Mouse (Mus musculus): Measurements from ENCODE around the gene 1600012H06Rik. TPM values are rescaled to one million over a fixed set of nuclear protein-coding genes. Genes with fewer than 3 reads are reported as not detected.

The 1600012H06Rik gene
- polyA plus RNA-seq, 1 experiment, result 20.6 TPM

DNA sequence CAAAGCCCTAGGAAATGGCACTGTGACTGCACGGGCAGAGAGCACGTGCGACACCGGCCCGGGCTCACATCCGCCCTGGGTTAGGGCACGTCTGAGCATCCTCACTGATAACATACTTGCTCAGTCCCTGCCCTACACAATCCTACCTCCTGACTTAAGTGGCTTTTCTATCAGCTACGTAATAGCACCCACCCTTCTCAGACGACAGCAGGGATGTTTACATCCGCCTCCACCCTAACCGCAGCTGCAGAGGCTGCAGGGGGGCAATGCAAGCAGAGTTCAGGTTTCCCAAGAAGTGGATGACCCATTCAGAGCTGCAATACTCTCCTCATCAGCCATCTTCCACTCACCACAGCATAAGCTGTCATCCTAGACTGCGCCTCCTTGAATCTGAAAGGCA lies 35.8 kb upstream of the 1600012H06Rik start:
- Histone ChIP-seq H3K36me3 (ENCODE audit: control insufficient read depth, insufficient read depth, low read length) (no peaks in the 10 kb centered on the region), H3K4me1 (ENCODE audit: control insufficient read depth, insufficient read depth, low read length) (no peaks in the 10 kb centered on the region), H3K27me3 (replicated peaks; ENCODE audit: control insufficient read depth, insufficient read depth, low read length) (no peaks in the 10 kb centered on the region), H3K4me3 (ENCODE audit: insufficient read depth, low read depth, low read length) (no peak overlapping the region), H3K27ac (ENCODE audit: insufficient read depth, low read depth, low read length) (no peak overlapping the region)
- no peak for TF ChIP-seq CTCF (conservative IDR thresholded peaks at IDR 0.05; ENCODE audit: insufficient read depth, insufficient read length, low read depth, low read length)
- TF ChIP-seq POLR2A (IDR thresholded peaks at IDR 0.05; ENCODE audit: low read depth, low read length), result no peak
- WGBS, result 81% methylated on average over 12 of the region's 12 CpGs
- DNase-seq, result no peak

DNA sequence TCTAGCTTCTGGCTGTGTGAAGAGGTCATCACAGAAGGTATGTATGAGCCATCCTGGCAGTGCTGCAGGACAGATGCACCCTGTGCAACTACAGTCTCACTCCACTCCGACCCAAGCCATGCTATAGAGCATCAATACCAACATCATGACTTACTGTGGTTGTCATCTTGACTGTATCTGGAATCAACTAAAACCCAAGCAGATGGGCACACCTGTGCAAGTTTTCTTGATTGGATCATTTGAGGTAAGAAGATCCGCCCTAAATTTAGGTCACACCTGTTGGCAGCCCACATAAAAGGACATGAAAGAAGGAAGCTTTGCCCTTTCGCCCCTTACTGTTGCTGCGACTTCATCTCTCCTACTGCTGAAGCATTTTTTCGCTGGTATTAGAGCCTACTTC lies 33.7 kb upstream of the 1600012H06Rik start:
- H3K4me3 ChIP-seq (ENCODE audit: insufficient read depth, low read depth, low read length), result no peak overlapping the region
- H3K4me1 ChIP-seq (ENCODE audit: control insufficient read depth, insufficient read depth, low read length), result no peaks in the 10 kb centered on the region
- H3K27ac ChIP-seq (ENCODE audit: insufficient read depth, low read depth, low read length), result no peak overlapping the region
- DNase-seq, result no peak
- TF ChIP-seq POLR2A (IDR thresholded peaks at IDR 0.05; ENCODE audit: low read depth, low read length) (no peak), CTCF (conservative IDR thresholded peaks at IDR 0.05; ENCODE audit: insufficient read depth, insufficient read length, low read depth, low read length) (no peak)
- H3K36me3 ChIP-seq (ENCODE audit: control insufficient read depth, insufficient read depth, low read length), result no peaks in the 10 kb centered on the region
- no peaks in the 10 kb centered on the region for H3K27me3 ChIP-seq (replicated peaks; ENCODE audit: control insufficient read depth, insufficient read depth, low read length)
- WGBS, result 82% methylated on average over 5 of the region's 5 CpGs

DNA sequence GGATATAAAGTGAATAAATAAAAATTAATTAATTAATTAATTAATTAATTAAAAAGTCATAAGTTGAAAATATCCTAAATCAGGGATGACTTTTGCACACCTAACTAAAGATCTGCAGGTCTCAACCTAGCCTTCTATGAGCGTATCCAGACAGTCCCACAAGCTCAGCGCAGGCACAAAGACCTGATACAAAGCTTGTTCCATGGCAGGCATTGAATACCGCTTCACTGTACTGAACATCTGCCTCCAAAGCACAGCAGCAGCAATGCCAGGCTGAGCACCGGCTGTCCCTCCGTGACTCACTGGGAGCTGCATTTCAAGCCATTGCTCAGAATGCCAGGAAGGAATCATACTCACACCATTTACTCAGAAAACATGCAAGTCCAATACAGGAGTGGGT lies 32.2 kb upstream of the 1600012H06Rik start:
- H3K4me1 ChIP-seq (ENCODE audit: control insufficient read depth, insufficient read depth, low read length), result no peaks in the 10 kb centered on the region
- no peaks in the 10 kb centered on the region for H3K27me3 ChIP-seq (replicated peaks; ENCODE audit: control insufficient read depth, insufficient read depth, low read length)
- H3K36me3 ChIP-seq (ENCODE audit: control insufficient read depth, insufficient read depth, low read length), result no peaks in the 10 kb centered on the region
- WGBS, result 94% methylated on average over 5 of the region's 5 CpGs
- no peak for DNase-seq
- H3K27ac ChIP-seq (ENCODE audit: insufficient read depth, low read depth, low read length), result no peak overlapping the region
- H3K4me3 ChIP-seq (ENCODE audit: insufficient read depth, low read depth, low read length), result no peak overlapping the region
- no peak for TF ChIP-seq POLR2A (IDR thresholded peaks at IDR 0.05; ENCODE audit: low read depth, low read length)
- no peak for TF ChIP-seq CTCF (conservative IDR thresholded peaks at IDR 0.05; ENCODE audit: insufficient read depth, insufficient read length, low read depth, low read length)

DNA sequence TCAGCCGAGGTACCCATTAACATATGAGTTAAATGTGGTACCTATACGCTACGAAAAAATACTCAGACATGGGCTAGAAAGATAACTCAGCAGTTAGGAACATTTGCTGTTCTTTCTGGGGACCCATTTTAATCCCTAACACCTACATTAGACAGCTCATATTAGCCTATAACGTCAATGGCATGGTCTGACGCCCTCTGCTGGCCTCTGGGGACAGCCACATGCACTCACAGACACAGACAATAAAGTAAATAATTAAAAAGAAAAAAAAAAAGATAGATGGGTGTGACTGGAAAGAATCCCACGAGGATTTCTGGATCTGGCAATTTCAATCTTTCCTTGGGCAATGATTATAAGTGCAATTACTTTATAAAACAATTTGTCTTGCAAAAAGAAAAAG lies 30.6 kb upstream of the 1600012H06Rik start:
- no peak overlapping the region for H3K27ac ChIP-seq (ENCODE audit: insufficient read depth, low read depth, low read length)
- TF ChIP-seq CTCF (conservative IDR thresholded peaks at IDR 0.05; ENCODE audit: insufficient read depth, insufficient read length, low read depth, low read length), result no peak; the same call in 1 of the 2 replicates
- no peak for TF ChIP-seq POLR2A (IDR thresholded peaks at IDR 0.05; ENCODE audit: low read depth, low read length)
- no peaks in the 10 kb centered on the region for H3K4me1 ChIP-seq (ENCODE audit: control insufficient read depth, insufficient read depth, low read length)
- WGBS, result 49% methylated on average over 6 of the region's 6 CpGs
- no peak overlapping the region for H3K4me3 ChIP-seq (ENCODE audit: insufficient read depth, low read depth, low read length)
- H3K36me3 ChIP-seq (ENCODE audit: control insufficient read depth, insufficient read depth, low read length), result no peaks in the 10 kb centered on the region
- no peaks in the 10 kb centered on the region for H3K27me3 ChIP-seq (replicated peaks; ENCODE audit: control insufficient read depth, insufficient read depth, low read length)
- peak; percentile 7 for DNase-seq

DNA sequence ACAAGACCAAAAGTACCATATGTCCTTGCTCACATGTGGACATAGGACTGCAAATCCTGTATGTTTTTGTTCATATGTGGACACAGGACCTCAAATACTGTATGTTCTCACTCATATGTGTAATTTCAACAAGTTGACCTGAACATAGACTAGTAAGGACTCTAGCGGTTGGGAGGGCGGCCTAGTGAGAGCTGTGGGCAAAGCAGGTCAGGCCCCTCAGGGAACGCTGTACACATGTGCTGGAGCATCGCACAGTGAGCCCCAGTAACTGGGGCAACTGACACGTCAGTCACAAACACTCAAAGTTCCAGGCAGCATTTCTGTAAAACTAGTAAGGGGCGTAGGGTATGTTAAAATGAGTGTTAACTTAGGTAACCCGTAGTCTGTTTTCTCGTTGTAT lies 30.0 kb upstream of the 1600012H06Rik start:
- no peaks in the 10 kb centered on the region for H3K27me3 ChIP-seq (replicated peaks; ENCODE audit: control insufficient read depth, insufficient read depth, low read length)
- no peaks in the 10 kb centered on the region for H3K4me1 ChIP-seq (ENCODE audit: control insufficient read depth, insufficient read depth, low read length)
- H3K27ac ChIP-seq (ENCODE audit: insufficient read depth, low read depth, low read length), result no peak overlapping the region
- WGBS, result 91% methylated on average over 8 of the region's 8 CpGs
- no peak overlapping the region for H3K4me3 ChIP-seq (ENCODE audit: insufficient read depth, low read depth, low read length)
- no peak for DNase-seq
- TF ChIP-seq POLR2A (IDR thresholded peaks at IDR 0.05; ENCODE audit: low read depth, low read length), result no peak
- no peak for TF ChIP-seq CTCF (conservative IDR thresholded peaks at IDR 0.05; ENCODE audit: insufficient read depth, insufficient read length, low read depth, low read length)
- H3K36me3 ChIP-seq (ENCODE audit: control insufficient read depth, insufficient read depth, low read length), result no peaks in the 10 kb centered on the region

DNA sequence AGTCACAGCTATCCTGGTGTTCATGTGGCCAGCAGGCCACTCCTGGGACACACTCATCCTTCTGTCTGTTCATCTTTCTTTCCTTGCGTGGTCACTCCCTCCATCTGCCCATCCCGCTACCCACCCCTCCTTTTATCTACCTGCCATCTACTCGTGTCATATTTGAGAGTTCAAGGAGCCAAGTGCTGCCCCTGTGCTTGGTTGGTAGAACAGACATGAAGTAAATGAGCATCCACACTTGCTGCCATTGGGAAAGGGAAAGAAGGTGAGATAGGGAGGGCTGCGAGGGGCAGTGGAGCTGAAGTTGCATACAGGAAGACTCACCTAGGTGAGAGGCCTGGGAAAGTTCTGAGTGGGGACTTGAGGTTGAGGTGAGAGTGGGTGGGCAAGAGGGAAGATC lies 28.6 kb upstream of the 1600012H06Rik start:
- no peak for TF ChIP-seq POLR2A (IDR thresholded peaks at IDR 0.05; ENCODE audit: low read depth, low read length)
- TF ChIP-seq CTCF (conservative IDR thresholded peaks at IDR 0.05; ENCODE audit: insufficient read depth, insufficient read length, low read depth, low read length), result no peak
- 88% methylated on average over 4 of the region's 4 CpGs for WGBS
- H3K27me3 ChIP-seq (replicated peaks; ENCODE audit: control insufficient read depth, insufficient read depth, low read length), result no peaks in the 10 kb centered on the region
- H3K36me3 ChIP-seq (ENCODE audit: control insufficient read depth, insufficient read depth, low read length), result no peaks in the 10 kb centered on the region
- no peak overlapping the region for H3K4me3 ChIP-seq (ENCODE audit: insufficient read depth, low read depth, low read length)
- no peak for DNase-seq
- no peaks in the 10 kb centered on the region for H3K4me1 ChIP-seq (ENCODE audit: control insufficient read depth, insufficient read depth, low read length)
- H3K27ac ChIP-seq (ENCODE audit: insufficient read depth, low read depth, low read length), result no peak overlapping the region

DNA sequence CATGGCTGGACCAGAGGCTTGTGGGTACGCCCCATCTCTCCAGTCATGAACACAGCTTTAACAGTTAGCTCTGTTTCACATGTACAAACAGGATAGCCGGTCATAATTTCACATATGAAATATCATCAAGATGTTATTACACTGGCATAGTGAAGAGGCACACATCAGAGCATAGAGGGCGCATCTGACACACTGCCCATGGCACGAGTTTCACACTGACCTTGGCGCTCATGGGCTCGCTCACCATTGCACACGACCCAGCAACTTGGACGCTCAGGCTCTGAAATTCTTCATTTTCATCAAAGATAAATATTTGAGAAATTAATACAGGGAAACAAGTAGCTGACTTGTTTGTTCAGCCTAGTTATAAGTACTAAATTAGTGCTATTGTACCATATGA lies 25.1 kb upstream of the 1600012H06Rik start:
- Histone ChIP-seq H3K27ac (ENCODE audit: insufficient read depth, low read depth, low read length) (no peak overlapping the region), H3K4me1 (ENCODE audit: control insufficient read depth, insufficient read depth, low read length) (no peaks in the 10 kb centered on the region), H3K4me3 (ENCODE audit: insufficient read depth, low read depth, low read length) (no peak overlapping the region), H3K27me3 (replicated peaks; ENCODE audit: control insufficient read depth, insufficient read depth, low read length) (no peaks in the 10 kb centered on the region), H3K36me3 (ENCODE audit: control insufficient read depth, insufficient read depth, low read length) (no peaks in the 10 kb centered on the region)
- DNase-seq, result no peak
- no peak for TF ChIP-seq POLR2A (IDR thresholded peaks at IDR 0.05; ENCODE audit: low read depth, low read length)
- TF ChIP-seq CTCF (conservative IDR thresholded peaks at IDR 0.05; ENCODE audit: insufficient read depth, insufficient read length, low read depth, low read length), result no peak
- WGBS, result 84% methylated on average over 8 of the region's 8 CpGs

DNA sequence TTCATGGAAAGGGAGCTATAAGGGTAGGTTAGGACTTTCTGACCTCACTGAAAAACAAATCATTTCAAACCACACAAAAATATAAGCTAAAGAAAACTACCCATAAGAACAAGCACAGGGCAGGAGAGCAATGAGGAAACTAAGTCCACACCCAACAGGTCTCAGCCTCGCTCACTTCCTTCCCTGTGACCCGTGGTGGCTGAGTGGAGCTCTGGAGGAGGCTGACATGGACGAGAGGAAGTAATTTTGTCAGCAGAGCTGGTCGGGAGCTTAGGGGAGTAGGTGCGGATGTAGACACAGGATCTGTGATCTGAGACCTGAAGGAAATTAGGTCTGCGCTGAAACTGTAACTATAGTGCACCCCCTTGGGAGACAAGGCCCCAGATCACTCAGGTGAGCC lies 21.4 kb upstream of the 1600012H06Rik start:
- H3K27ac ChIP-seq (ENCODE audit: insufficient read depth, low read depth, low read length), result no peak overlapping the region
- H3K4me3 ChIP-seq (ENCODE audit: insufficient read depth, low read depth, low read length), result no peak overlapping the region
- no peaks in the 10 kb centered on the region for H3K27me3 ChIP-seq (replicated peaks; ENCODE audit: control insufficient read depth, insufficient read depth, low read length)
- 32% methylated on average over 6 of the region's 6 CpGs for WGBS
- TF ChIP-seq CTCF (conservative IDR thresholded peaks at IDR 0.05; ENCODE audit: insufficient read depth, insufficient read length, low read depth, low read length) (no peak), POLR2A (IDR thresholded peaks at IDR 0.05; ENCODE audit: low read depth, low read length) (no peak)
- no peaks in the 10 kb centered on the region for H3K36me3 ChIP-seq (ENCODE audit: control insufficient read depth, insufficient read depth, low read length)
- DNase-seq, result no peak
- H3K4me1 ChIP-seq (ENCODE audit: control insufficient read depth, insufficient read depth, low read length), result no peaks in the 10 kb centered on the region
